Mouse (Mus musculus): ENCODE measurements around the gene Fbxl16. TPM values are rescaled to one million over a fixed set of nuclear protein-coding genes. Genes with fewer than 3 reads are reported as not detected.
"Not testable (repeated sequence)": the region's sequence is repeated elsewhere in the genome, so short reads cannot be mapped to it uniquely, and the experiment has no call there.

The Fbxl16 gene
- total RNA-seq, 2 experiments from 2014 or later = 0.62 to 0.91 TPM

DNA sequence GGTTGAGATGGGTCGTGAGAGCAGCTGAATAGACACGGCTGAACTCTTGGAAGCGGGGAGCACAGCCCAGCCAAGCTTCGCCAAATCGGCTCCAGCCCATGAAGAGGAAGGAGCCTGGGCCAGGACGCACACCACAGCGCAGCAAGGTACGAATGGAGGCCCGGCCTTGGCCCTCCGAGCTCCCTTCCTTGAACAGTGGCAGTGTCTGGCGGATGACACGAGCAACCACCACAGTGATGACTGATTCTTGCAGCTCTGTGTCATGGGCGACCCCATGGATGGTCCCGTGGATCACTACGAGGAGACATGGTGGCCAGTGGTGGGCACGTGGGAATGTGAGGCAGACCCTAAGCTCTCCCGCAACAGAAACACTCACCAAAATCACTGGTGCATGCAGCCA is 13.9 kb upstream of the Fbxl16 start:
- no peak for DNase-seq (ENCODE audit: low spot score)

GRCm38 (mm10) chr17:25795609-25796092 is 13.2 kb upstream of the Fbxl16 start, which contains the start of gene AC134908.4:
AC134908.4 (minus strand) TSS chr17:25795659.
- DNase-seq (ENCODE audit: low spot score) = no peak

GRCm38 (mm10) chr17:25796211-25796771 is 12.6 kb upstream of the Fbxl16 start:
- DNase-seq (ENCODE audit: low spot score) = peak; percentile 60

- DNase-seq (ENCODE audit: low spot score) = peak; percentile 87
Measured at GRCm38 (mm10) chr17:25796951-25797369, 11.9 kb upstream of the Fbxl16 start, which contains the start of gene Metrn. Metrn (minus strand) TSS chr17:25797136.

GRCm38 (mm10) chr17:25801029-25801428 is 7.9 kb upstream of the Fbxl16 start:
- peak; percentile 78 for DNase-seq (ENCODE audit: low spot score)

- DNase-seq (ENCODE audit: low spot score) = peak; percentile 27
Measured at GRCm38 (mm10) chr17:25802825-25803517, 5.9 kb upstream of the Fbxl16 start.

DNA sequence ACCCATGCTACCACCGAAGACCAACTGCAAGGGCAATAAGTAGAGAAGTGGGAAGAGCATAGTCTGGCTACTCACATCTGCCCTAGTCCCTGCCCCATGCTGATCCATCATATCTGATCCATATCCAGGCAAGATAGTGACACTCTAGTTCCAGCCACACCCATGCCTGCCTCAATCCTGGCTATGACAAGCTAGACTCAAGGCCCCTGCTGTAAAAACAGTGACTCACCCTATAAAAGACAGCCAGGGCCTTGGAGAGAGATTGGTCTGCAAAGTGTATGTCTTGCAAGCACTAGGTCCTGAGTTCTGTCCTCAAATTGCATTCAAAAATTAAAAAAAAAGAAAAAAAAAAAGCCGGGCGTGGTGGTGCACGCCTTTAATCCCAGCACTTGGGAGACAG is 2.4 kb upstream of the Fbxl16 start:
- no peak for DNase-seq (ENCODE audit: low spot score)

GRCm38 (mm10) chr17:25807452-25807851 is 1.4 kb upstream of the Fbxl16 start:
- not testable (repeated sequence) for DNase-seq (ENCODE audit: low spot score)

GRCm38 (mm10) chr17:25808028-25808427 is 857 bp upstream of the Fbxl16 start:
- no peak for DNase-seq (ENCODE audit: low spot score)

GRCm38 (mm10) chr17:25809606-25810340 is 888 bp downstream of the Fbxl16 start:
- no peak for DNase-seq (ENCODE audit: low spot score)

GRCm38 (mm10) chr17:25810890-25811289 is 2.0 kb downstream of the Fbxl16 start:
- DNase-seq (ENCODE audit: low spot score) = no peak

- peak; percentile 71 for DNase-seq (ENCODE audit: low spot score)
Measured at GRCm38 (mm10) chr17:25813471-25813870, 4.6 kb downstream of the Fbxl16 start.

DNA sequence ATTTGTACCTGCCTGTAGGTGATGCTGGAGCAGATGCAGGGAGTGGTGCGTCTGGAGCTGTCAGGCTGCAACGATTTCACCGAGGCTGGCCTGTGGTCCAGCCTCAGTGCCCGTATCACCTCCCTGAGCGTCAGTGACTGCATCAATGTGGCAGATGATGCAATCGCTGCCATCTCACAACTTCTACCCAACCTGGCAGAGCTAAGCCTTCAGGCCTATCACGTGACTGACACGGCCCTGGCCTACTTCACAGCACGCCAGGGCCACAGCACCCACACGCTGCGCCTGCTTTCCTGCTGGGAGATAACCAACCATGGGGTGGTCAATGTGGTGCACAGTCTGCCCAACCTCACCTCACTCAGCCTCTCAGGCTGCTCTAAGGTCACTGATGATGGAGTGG is 8.8 kb downstream of the Fbxl16 start:
- no peak for DNase-seq (ENCODE audit: low spot score)

DNA sequence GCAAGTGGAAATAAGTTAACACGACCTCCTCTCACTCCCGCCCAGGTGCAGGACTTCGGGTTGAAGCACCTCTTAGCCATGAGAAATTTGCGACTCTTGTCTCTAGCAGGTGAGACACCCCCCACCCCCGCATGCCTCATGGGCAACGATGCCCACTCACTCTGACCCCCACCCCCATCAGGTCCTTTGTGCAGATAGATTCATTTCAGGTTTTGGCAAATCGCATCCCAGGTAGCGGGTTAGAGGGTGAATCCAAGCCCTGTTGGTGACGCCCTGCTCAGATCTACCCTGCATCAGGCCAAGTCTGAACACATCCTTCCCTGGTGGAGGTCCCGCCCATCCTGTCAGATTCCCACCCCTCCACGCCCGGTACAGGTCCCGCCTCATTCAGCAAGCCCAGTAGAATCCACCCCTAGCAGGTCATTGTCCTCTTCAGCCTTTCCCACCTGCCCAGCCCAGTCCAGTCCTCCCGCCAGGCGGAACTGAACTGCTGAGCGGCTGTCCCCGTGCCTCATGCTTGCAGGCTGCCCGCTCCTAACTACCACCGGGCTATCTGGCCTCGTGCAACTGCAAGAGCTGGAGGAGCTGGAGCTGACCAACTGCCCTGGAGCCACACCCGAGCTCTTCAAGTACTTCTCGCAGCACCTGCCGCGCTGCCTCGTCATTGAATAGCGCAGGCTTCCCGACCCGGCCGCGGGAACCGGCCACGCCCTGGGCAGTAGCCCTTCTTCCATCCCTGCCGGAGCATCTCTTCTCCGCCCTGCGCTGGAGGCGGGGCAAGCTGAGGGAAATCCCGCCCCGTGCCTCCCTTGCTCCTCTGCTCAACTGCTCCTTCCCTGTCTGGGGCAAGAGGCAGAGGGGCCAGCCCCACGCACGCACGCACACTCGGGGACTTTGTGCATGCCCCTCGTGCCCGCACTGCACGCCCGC is 10.2 kb downstream of the Fbxl16 start:
- no peak for DNase-seq (ENCODE audit: low spot score)

GRCm38 (mm10) chr17:25823452-25823851 is 14.6 kb downstream of the Fbxl16 start, which contains the start of gene Wdr24:
Wdr24 (plus strand) TSS chr17:25823627.
- DNase-seq (ENCODE audit: low spot score) = peak; percentile 84

GRCm38 (mm10) chr17:25824362-25825142 is 15.7 kb downstream of the Fbxl16 start:
- no peak for DNase-seq (ENCODE audit: low spot score)

GRCm38 (mm10) chr17:25825311-25825710 is 16.4 kb downstream of the Fbxl16 start:
- DNase-seq (ENCODE audit: low spot score) = no peak

GRCm38 (mm10) chr17:25825984-25826570 is 17.2 kb downstream of the Fbxl16 start:
- DNase-seq (ENCODE audit: low spot score) = no peak

- no peak for DNase-seq (ENCODE audit: low spot score)
Measured at GRCm38 (mm10) chr17:25827011-25827410, 18.1 kb downstream of the Fbxl16 start.

Measured in gastrocnemius, adult 18-20 months (tissue).